Mouse (Mus musculus) lung, embryonic 16.5 days (tissue): ENCODE results near the gene Usp49. TPM values are rescaled to one million over a fixed set of nuclear protein-coding genes. Genes with fewer than 3 reads are reported as not detected.
A peak's percentile ranks its signal among the peaks of the same experiment; 100 is the strongest.

ENCODE experiments used
- ATAC-seq: fragments of 200-750 bp; cut with Nextera tagmentation; 2 replicates; pipeline ENCODE4 v1.8.0; 2017; ENCODE audit warnings: low read depth, mild to moderate bottlenecking, moderate library complexity
- H3K27ac ChIP-seq: fragments of 300-500 bp; sonication (generic); 2 replicates; pipeline ENCODE4 v1.5.1; 2014; ENCODE audit warnings: mild to moderate bottlenecking, control low read depth, low read length
- H3K27me3 ChIP-seq: fragments of 300-500 bp; sonication (generic); 2 replicates; pipeline ENCODE4 v1.6.1; 2014; ENCODE audit warnings: low read depth, low read length, mixed read lengths; ENCODE audit not compliant: control insufficient read depth, insufficient read depth
- H3K36me3 ChIP-seq: fragments of 300-500 bp; sonication (generic); 2 replicates; pipeline ENCODE4 v1.6.1; 2014; ENCODE audit warnings: low read length; ENCODE audit not compliant: control insufficient read depth, insufficient read depth
- H3K4me1 ChIP-seq: fragments of 300-500 bp; sonication (generic); replicated peaks from 2 replicates; pipeline ENCODE4 v1.6.1; 2014; ENCODE audit warnings: low read length, mixed read lengths; ENCODE audit not compliant: control insufficient read depth, insufficient read depth
- H3K4me2 ChIP-seq: fragments of 300-500 bp; sonication (generic); 2 replicates; pipeline ENCODE4 v1.6.1; 2014; ENCODE audit warnings: low read depth, low read length, control low read depth
- H3K4me3 ChIP-seq: fragments of 300-500 bp; sonication (generic); 2 replicates; pipeline ENCODE4 v1.5.1; 2014; ENCODE audit warnings: mild to moderate bottlenecking, low read length, control low read depth
- H3K9ac ChIP-seq: fragments of 300-500 bp; sonication (generic); 2 replicates; pipeline ENCODE4 v1.6.1; 2014; ENCODE audit warnings: low read length, control low read depth
- H3K9me3 ChIP-seq: fragments of 300-500 bp; sonication (generic); 2 replicates; pipeline ENCODE4 v1.6.1; 2016; ENCODE audit warnings: low read length; ENCODE audit not compliant: control insufficient read depth
- WGBS: fragments of 180-500 bp; shearing (Covaris S2); extraction: QIAGEN DNeasy Blood & Tissue Kit; methylation state at CpG from one replicate; pipeline ENCODE4 v1.1.7; 2014; 5-methylcytosine and 5-hydroxymethylcytosine counted together
- polyA plus RNA-seq: library from polyadenylated mRNA; unstranded; fragments of >200 nt; fragmentation: Nextera tagmentation; extraction: Ambion mirVana; gene quantifications from 2 replicates; pipeline ENCODE4 v1.2.1, GENCODE M21; 2015

The Usp49 gene
- polyA plus RNA-seq, 1 experiment from 2014 or later: 2.6 TPM

DNA sequence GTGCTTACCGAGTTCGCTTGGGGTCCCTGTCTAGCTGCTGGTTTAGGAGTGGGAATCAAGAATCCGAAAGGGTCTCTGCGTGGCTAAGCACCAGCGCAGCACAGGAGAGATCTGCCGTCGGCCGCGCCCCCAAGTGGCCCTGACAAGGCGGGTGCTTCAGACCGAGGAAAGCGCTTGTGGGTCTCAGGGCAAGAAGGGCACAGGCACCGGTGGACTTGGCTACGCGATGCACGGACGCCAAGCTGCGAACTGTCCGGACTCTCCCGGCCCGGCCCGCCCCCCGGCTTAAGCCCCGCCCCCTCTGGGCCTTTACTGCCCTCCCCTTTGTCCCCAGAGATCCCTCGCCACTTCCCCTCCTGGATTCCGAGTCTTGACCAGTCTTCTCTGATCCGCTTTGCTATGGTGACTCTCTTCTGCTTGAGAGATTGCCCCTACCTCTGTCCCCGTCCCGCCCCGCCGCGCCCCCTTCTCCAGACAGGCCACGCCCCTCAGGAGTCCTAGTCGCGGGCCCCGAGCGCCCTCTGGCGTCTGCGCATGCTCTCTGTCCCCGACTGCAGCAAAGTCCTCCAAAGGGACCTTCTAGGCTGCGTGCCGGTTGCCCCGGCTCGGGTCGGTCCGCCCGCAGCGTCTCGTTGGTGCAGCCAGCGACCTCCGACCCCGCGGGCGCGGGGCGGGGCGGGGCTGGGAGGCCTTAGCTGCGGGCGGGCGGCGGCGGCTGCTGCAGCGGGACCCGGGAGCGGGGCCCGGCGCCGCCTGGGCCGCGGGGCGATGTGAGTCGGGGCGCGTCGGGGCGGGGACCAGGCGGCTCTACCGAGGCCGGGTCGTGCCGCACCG lies 64.2 kb downstream of the Usp49 start, which contains the start of gene Prickle4:
TSS of gene Prickle4 (minus strand) at position 234 of the 834 bp plus-strand sequence.
- H3K4me1 ChIP-seq: peaks cover 8% of the 10 kb centered on the region
- ATAC-seq: peak; percentile 97
- peak within 1 kb of the TSS; percentile 92 for H3K4me2 ChIP-seq
- H3K9me3 ChIP-seq: no peaks in the 10 kb centered on the region
- H3K4me3 ChIP-seq: peak within 1 kb of the TSS; percentile 77
- peak within 1 kb of the TSS; percentile 83 for H3K9ac ChIP-seq
- WGBS: under 1% methylated on average over 71 of the region's 82 CpGs
- H3K27me3 ChIP-seq: no peaks in the 10 kb centered on the region
- H3K36me3 ChIP-seq: 0 out of 2 replicates have a peak, but pooled peaks cover 3% of the 10 kb centered on the region
- peak within 1 kb of the TSS; percentile 60 for H3K27ac ChIP-seq

DNA sequence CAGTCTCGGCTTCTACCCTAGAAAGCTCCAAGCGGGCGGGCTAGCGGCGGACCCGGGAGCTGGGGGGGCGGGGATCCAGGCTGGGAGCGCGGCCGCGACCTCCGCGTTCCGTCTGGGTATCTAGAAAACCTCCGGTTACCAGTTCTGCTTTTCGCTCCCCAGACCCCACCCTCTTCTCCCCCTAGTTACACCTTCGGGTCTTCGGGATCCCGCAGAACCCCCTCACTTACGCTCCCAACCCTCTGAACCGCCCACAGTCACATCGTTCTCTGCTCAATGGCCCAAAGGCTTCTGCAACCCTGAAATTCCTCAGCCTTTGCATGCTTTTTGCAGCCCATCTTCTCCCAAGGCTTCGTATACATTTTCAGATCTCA lies 64.8 kb downstream of the Usp49 start:
- Histone ChIP-seq H3K36me3 (0 out of 2 replicates have a peak, but pooled peaks cover 3% of the 10 kb centered on the region), H3K9ac (peak overlapping the region; percentile 83), H3K4me2 (peak overlapping the region; percentile 92), H3K9me3 (no peaks in the 10 kb centered on the region), H3K27me3 (no peaks in the 10 kb centered on the region), H3K27ac (peak overlapping the region; percentile 60), H3K4me1 (peaks cover 12% of the 10 kb centered on the region), H3K4me3 (peak overlapping the region; percentile 77)
- ATAC-seq: no peak
- WGBS: 0% methylated on average over 17 of the region's 23 CpGs

DNA sequence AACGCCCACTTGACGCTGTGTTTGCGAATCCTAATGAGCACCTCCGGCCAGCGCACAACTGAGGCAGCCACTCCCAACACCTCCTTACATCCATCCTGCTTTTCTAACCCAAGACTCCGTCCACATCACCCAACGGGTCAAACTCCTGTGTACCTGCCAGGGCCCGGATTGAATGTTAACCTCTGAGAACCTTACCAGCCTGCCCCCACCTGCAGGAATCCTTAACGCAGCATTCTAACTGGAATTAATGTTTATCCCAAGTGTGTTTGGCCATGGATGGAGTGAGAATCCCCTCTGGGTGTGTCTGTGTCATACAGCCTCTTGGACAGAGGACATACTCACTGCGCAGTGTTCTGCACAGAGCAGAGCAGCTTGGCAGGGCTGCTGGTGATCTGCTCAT lies 67.7 kb downstream of the Usp49 start:
- Histone ChIP-seq H3K9me3 (no peaks in the 10 kb centered on the region), H3K36me3 (peaks cover 5% of the 10 kb centered on the region; the same call in 1 of the 2 replicates), H3K4me3 (no peak overlapping the region), H3K27me3 (no peaks in the 10 kb centered on the region), H3K27ac (no peak overlapping the region), H3K4me1 (peaks cover 22% of the 10 kb centered on the region), H3K9ac (no peak overlapping the region), H3K4me2 (no peak overlapping the region)
- ATAC-seq: no peak
- WGBS: 86% methylated on average over 10 of the region's 10 CpGs

DNA sequence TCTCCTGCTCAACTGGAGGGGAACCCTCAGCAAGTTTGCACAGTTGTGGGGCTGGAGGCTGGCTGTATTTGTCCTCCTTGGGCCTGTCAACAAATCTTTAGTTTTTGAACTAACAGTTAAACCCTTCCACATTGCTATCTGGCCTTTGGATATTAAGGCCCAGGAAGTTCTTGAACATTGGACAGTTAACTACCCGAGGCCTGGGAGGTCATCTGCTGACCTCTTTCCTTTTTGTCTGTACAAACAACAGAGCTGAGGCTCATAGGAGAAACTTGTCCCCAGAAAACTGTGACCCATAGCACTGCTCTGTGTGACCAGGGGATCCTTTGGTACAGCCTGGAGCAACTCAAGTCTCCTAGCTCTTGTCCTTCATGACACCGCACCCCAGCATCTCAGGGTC lies 68.6 kb downstream of the Usp49 start:
- Histone ChIP-seq H3K27me3 (no peaks in the 10 kb centered on the region), H3K4me2 (no peak overlapping the region), H3K4me1 (peaks cover 18% of the 10 kb centered on the region), H3K9me3 (no peaks in the 10 kb centered on the region), H3K9ac (no peak overlapping the region), H3K36me3 (peaks cover 5% of the 10 kb centered on the region; the same call in 1 of the 2 replicates), H3K27ac (no peak overlapping the region), H3K4me3 (no peak overlapping the region)
- no peak for ATAC-seq
- whole genome bisulfite sequencing: 73% methylated on average over 2 of the region's 2 CpGs

DNA sequence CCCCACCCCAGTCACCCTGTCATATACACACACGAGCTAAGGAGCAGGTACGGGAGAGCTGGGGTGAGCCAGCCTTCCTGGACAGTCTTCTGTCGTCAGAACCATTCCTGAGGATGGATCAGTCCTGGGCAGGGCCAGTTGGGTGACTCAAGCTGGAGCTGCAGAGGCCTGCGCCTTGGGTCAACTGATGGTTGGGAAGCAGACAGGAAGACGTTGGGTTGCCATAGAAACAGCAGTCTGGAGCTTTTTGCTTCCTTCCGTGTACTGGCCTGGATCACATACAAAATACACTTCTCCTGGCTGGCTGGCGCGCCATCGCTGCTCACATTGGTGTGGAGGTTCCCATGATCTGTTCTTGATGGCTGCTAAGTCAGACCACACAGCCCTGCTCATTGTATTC lies 71.3 kb downstream of the Usp49 start:
- Histone ChIP-seq H3K4me2 (no peak overlapping the region), H3K27ac (peak overlapping the region; percentile 80)

DNA sequence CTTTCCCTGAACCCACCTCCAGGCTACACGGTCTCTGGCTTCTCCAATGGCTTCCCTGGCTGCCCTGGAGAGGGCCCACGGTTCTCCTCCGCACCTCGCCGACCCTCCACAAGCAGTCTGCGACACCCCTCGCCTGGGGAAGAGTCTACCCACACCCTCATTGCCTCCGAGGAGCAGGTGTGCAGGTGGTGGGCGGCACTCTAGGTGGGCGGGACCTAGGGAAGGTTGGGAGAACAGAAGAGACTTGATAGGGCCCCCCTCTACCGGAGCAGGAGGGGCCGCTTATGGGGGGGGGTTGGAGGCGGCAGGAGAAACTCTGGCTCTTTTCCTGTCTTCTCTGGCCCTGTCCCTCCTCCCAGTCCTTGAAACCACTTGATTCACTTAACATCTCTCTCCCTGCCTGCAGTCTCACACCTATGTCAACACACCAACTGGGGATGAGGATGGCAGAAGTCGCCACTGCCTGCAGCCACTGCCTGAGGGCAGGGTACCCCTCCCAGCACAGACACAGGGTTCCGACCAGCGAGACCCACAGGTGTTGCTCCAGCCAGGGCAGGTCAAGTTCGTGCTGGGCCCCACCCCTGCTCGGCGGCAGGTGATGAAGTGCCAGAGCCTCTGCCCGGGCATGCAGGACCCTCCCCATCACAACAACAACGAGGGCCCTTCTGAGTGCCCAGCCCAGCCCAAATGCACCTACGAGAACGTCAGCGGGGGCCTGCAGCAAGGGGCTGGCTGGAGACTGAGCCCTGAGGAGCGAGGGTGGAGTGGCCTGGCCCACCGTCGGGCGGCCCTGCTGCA lies 72.3 kb downstream of the Usp49 start:
- no peaks in the 10 kb centered on the region for H3K9me3 ChIP-seq
- peaks cover 5% of the 10 kb centered on the region; the same call in 1 of the 2 replicates for H3K36me3 ChIP-seq
- 0 out of 2 replicates have a peak overlapping the region, but pooled peaks have one; percentile 8 for H3K4me3 ChIP-seq
- no peaks in the 10 kb centered on the region for H3K27me3 ChIP-seq
- peak overlapping the region; percentile 40 for H3K4me2 ChIP-seq
- peak; percentile 71 for ATAC-seq
- no peak overlapping the region; the same call in 1 of the 2 replicates for H3K9ac ChIP-seq
- H3K27ac ChIP-seq: peak overlapping the region; percentile 80
- peaks cover 19% of the 10 kb centered on the region for H3K4me1 ChIP-seq
- WGBS: 33% methylated on average over 28 of the region's 28 CpGs

More for the DNA sequence above, 71.3 kb downstream of the Usp49 start:
- ATAC-seq: no peak
- H3K4me1 ChIP-seq: peaks cover 19% of the 10 kb centered on the region
- H3K36me3 ChIP-seq: peaks cover 5% of the 10 kb centered on the region; the same call in 1 of the 2 replicates
- no peak overlapping the region for H3K4me3 ChIP-seq
- no peaks in the 10 kb centered on the region for H3K27me3 ChIP-seq
- no peaks in the 10 kb centered on the region for H3K9me3 ChIP-seq
- WGBS: 63% methylated on average over 9 of the region's 9 CpGs
- H3K9ac ChIP-seq: no peak overlapping the region

DNA sequence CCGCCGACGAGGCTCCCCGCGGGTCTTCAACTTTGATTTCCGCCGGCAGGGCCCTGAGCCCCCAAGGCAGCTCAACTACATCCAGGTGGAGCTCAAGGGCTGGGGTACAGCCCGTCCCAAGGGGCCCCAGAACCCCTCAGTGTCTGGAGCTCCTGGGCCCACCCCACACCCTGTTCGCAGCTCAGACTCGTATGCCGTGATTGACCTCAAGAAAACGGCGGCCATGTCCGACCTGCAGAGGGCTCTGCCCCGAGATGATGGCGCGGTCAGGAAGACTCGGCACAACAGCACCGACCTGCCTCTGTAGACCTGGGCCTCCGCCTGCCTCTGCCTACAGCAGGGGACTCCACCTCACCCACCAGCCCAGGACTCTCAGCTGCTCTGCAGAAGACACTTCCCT lies 73.1 kb downstream of the Usp49 start:
- Histone ChIP-seq H3K4me2 (peak overlapping the region; percentile 40; the same call in 1 of the 2 replicates), H3K4me1 (peaks cover 19% of the 10 kb centered on the region), H3K4me3 (0 out of 2 replicates have a peak overlapping the region, but pooled peaks have one; percentile 1), H3K27me3 (no peaks in the 10 kb centered on the region), H3K36me3 (peaks cover 2% of the 10 kb centered on the region; the same call in 1 of the 2 replicates), H3K9ac (0 out of 2 replicates have a peak overlapping the region, but pooled peaks have one; percentile 34), H3K9me3 (no peaks in the 10 kb centered on the region), H3K27ac (peak overlapping the region; percentile 45)
- 32% methylated on average over 20 of the region's 20 CpGs for WGBS
- no peak for ATAC-seq

DNA sequence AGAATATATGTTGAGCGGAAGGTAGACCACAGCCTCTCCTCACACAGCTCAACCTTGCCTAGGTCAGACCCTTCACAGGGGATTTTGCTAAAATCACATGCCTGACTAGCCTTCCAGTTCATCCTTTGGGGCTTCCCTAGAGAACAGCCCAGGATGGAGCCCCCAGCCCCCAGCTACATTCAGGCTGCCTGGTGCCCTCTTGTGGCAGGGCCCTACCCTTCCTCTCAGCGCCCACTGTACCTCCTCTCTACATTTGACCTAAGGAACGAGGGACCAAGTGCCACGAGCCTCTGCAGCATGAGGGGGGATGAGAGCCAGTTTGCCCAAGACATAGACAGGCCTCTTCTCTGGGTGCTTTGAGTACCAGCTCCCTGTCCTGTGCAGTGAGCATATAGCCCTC lies 74.2 kb downstream of the Usp49 start:
- 74% methylated on average over 4 of the region's 4 CpGs for WGBS
- no peaks in the 10 kb centered on the region for H3K27me3 ChIP-seq
- H3K4me2 ChIP-seq: no peak overlapping the region
- H3K36me3 ChIP-seq: peaks cover 2% of the 10 kb centered on the region; the same call in 1 of the 2 replicates
- no peak overlapping the region for H3K9ac ChIP-seq
- peaks cover 19% of the 10 kb centered on the region for H3K4me1 ChIP-seq
- no peak overlapping the region for H3K27ac ChIP-seq
- ATAC-seq: no peak
- no peaks in the 10 kb centered on the region for H3K9me3 ChIP-seq
- H3K4me3 ChIP-seq: no peak overlapping the region

DNA sequence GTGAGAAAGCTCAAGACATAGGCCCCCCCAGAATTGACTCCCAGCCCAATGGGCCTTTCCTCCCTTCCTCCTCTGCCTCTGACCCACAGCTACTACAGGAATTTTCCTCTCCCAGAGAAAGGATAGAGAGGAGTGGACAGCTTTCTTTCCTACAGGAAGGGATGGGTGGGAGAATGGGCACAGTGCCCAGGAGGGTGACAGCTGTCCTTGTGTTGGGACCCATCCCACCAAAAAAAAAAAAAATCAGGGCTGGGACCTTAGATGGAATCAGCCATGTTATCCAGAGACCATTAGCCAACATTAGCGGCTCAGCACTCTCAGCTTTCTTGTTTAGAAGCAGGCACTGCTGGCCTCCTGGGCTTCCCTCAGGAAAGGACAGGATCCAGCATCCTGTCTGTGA lies 75.7 kb downstream of the Usp49 start:
- H3K4me3 ChIP-seq: no peak overlapping the region
- H3K36me3 ChIP-seq: peaks cover 2% of the 10 kb centered on the region; the same call in 1 of the 2 replicates
- 44% methylated on average over 1 of the region's 1 CpGs for WGBS
- no peak for ATAC-seq
- peaks cover 15% of the 10 kb centered on the region for H3K4me1 ChIP-seq
- H3K9me3 ChIP-seq: no peaks in the 10 kb centered on the region
- no peak overlapping the region for H3K4me2 ChIP-seq
- no peak overlapping the region for H3K27ac ChIP-seq
- no peaks in the 10 kb centered on the region for H3K27me3 ChIP-seq
- H3K9ac ChIP-seq: no peak overlapping the region
